Mouse (Mus musculus) intestine, postnatal 0 days (tissue): ENCODE measurements around the gene Tamm41. TPM values are rescaled to one million over a fixed set of nuclear protein-coding genes. Genes with fewer than 3 reads are reported as not detected.

ENCODE experiments used
- ATAC-seq: fragments of 200-750 bp; cut with Nextera tagmentation; 2 replicates; pipeline ENCODE4 v1.8.0; 2017; ENCODE audit warnings: mild to moderate bottlenecking, moderate TSS enrichment, moderate library complexity
- H3K27ac ChIP-seq: fragments of 300-500 bp; sonication (generic); 2 replicates; pipeline ENCODE4 v1.5.1; 2014; ENCODE audit warnings: mild to moderate bottlenecking, low read depth, low read length, moderate library complexity
- H3K27me3 ChIP-seq: fragments of 300-500 bp; sonication (generic); replicated peaks from 2 replicates; pipeline ENCODE4 v1.6.1; 2014; ENCODE audit warnings: low read length, mixed read lengths; ENCODE audit not compliant: control insufficient read depth, insufficient read depth
- H3K36me3 ChIP-seq: fragments of 300-500 bp; sonication (generic); 2 replicates; pipeline ENCODE4 v1.6.1; 2014; ENCODE audit warnings: mild to moderate bottlenecking, moderate library complexity; ENCODE audit not compliant: control insufficient read depth, insufficient read depth
- H3K4me1 ChIP-seq: fragments of 300-500 bp; sonication (generic); replicated peaks from 2 replicates; pipeline ENCODE4 v1.6.1; 2014; ENCODE audit warnings: antibody characterized with exemption, low read length, mixed read lengths; ENCODE audit not compliant: control insufficient read depth, insufficient read depth
- H3K4me2 ChIP-seq: fragments of 300-500 bp; sonication (generic); replicated peaks from 2 replicates; pipeline ENCODE4 v1.6.1; 2014; ENCODE audit warnings: low read depth, mild to moderate bottlenecking, moderate library complexity
- H3K4me3 ChIP-seq: fragments of 300-500 bp; sonication (generic); 2 replicates; pipeline ENCODE4 v1.5.1; 2014; ENCODE audit warnings: low read depth, low read length
- H3K9ac ChIP-seq: fragments of 300-500 bp; sonication (generic); 2 replicates; pipeline ENCODE4 v1.6.1; 2014; ENCODE audit warnings: mild to moderate bottlenecking, low read depth, low read length
- H3K9me3 ChIP-seq: fragments of 300-500 bp; sonication (generic); 2 replicates; pipeline ENCODE4 v1.6.1; 2016; ENCODE audit warnings: mixed run types; ENCODE audit not compliant: control insufficient read depth
- CTCF ChIP-seq: sonication (generic); IDR thresholded peaks from 2 replicates; pipeline ENCODE4 v1.5.1; 2016; ENCODE audit warnings: low read depth, mild to moderate bottlenecking, control low read depth, antibody characterized with exemption, moderate library complexity
- WGBS: fragments of 180-500 bp; shearing (Covaris S2); extraction: QIAGEN DNeasy Blood & Tissue Kit; methylation state at CpG from one replicate; pipeline ENCODE4 v1.1.7; 2014; 5-methylcytosine and 5-hydroxymethylcytosine counted together
- polyA plus RNA-seq: library from polyadenylated mRNA; unstranded; fragments of >200 nt; fragmentation: Nextera tagmentation; extraction: Ambion mirVana; gene quantifications from 2 replicates; pipeline ENCODE4 v1.2.1, GENCODE M21; 2015

The Tamm41 gene
- polyA plus RNA-seq, 1 experiment from 2014 or later = 42.6 TPM

- no peak overlapping the region for H3K4me3 ChIP-seq
- H3K4me1 ChIP-seq = no peaks in the 10 kb centered on the region
- WGBS = 84% methylated on average over 2 of the region's 2 CpGs
- no peak overlapping the region for H3K27ac ChIP-seq
- no peak for ATAC-seq
- no peak overlapping the region for H3K4me2 ChIP-seq
- H3K27me3 ChIP-seq = no peaks in the 10 kb centered on the region
- H3K9ac ChIP-seq = no peak overlapping the region
- TF ChIP-seq CTCF = peak; percentile 65
- H3K36me3 ChIP-seq = peaks cover 36% of the 10 kb centered on the region
- no peaks in the 10 kb centered on the region for H3K9me3 ChIP-seq
Measured at GRCm38 (mm10) chr6:115030098-115030497, 7.6 kb downstream of the Tamm41 start.

- no peaks in the 10 kb centered on the region for H3K4me1 ChIP-seq
- H3K9me3 ChIP-seq = no peaks in the 10 kb centered on the region
- H3K36me3 ChIP-seq = peaks cover 45% of the 10 kb centered on the region
- peak; percentile 71 for TF ChIP-seq CTCF
- 67% methylated on average over 2 of the region's 2 CpGs for WGBS
- no peak overlapping the region for H3K4me3 ChIP-seq
- no peak overlapping the region for H3K9ac ChIP-seq
- ATAC-seq = no peak
- no peak overlapping the region for H3K4me2 ChIP-seq
- H3K27me3 ChIP-seq = no peaks in the 10 kb centered on the region
- no peak overlapping the region for H3K27ac ChIP-seq
Measured at GRCm38 (mm10) chr6:115029248-115029647, 8.4 kb downstream of the Tamm41 start.

- H3K9ac ChIP-seq = no peak overlapping the region
- no peak overlapping the region for H3K27ac ChIP-seq
- H3K4me3 ChIP-seq = no peak overlapping the region
- no peak overlapping the region for H3K4me2 ChIP-seq
- H3K27me3 ChIP-seq = no peaks in the 10 kb centered on the region
- no peaks in the 10 kb centered on the region for H3K4me1 ChIP-seq
- H3K9me3 ChIP-seq = no peaks in the 10 kb centered on the region
- no peak for ATAC-seq
- TF ChIP-seq CTCF = no peak
- 88% methylated on average over 14 of the region's 14 CpGs for WGBS
- peaks cover 54% of the 10 kb centered on the region for H3K36me3 ChIP-seq
Measured at GRCm38 (mm10) chr6:115027485-115027992, 10.1 kb downstream of the Tamm41 start.

GRCm38 (mm10) chr6:115022876-115023275 lies 14.8 kb downstream of the Tamm41 start:
- WGBS = 92% methylated on average over 9 of the region's 9 CpGs
- TF ChIP-seq CTCF = no peak
- Histone ChIP-seq H3K9ac (no peak overlapping the region), H3K4me1 (no peaks in the 10 kb centered on the region), H3K27ac (no peak overlapping the region), H3K9me3 (no peaks in the 10 kb centered on the region), H3K4me3 (no peak overlapping the region), H3K27me3 (no peaks in the 10 kb centered on the region), H3K4me2 (no peak overlapping the region), H3K36me3 (peaks cover 73% of the 10 kb centered on the region)
- ATAC-seq = no peak

GRCm38 (mm10) chr6:115015461-115015860 lies 22.2 kb downstream of the Tamm41 start:
- no peak overlapping the region for H3K9ac ChIP-seq
- no peaks in the 10 kb centered on the region for H3K27me3 ChIP-seq
- H3K4me2 ChIP-seq = no peak overlapping the region
- no peak overlapping the region for H3K4me3 ChIP-seq
- ATAC-seq = no peak
- no peaks in the 10 kb centered on the region for H3K4me1 ChIP-seq
- 90% methylated on average over 13 of the region's 13 CpGs for WGBS
- no peaks in the 10 kb centered on the region for H3K9me3 ChIP-seq
- H3K36me3 ChIP-seq = peaks cover 53% of the 10 kb centered on the region
- H3K27ac ChIP-seq = no peak overlapping the region
- TF ChIP-seq CTCF = no peak

GRCm38 (mm10) chr6:115013574-115013973 lies 24.1 kb downstream of the Tamm41 start:
- Histone ChIP-seq H3K36me3 (peaks cover 52% of the 10 kb centered on the region), H3K9ac (no peak overlapping the region), H3K27me3 (no peaks in the 10 kb centered on the region), H3K4me3 (no peak overlapping the region), H3K27ac (no peak overlapping the region), H3K4me1 (no peaks in the 10 kb centered on the region), H3K4me2 (no peak overlapping the region), H3K9me3 (no peaks in the 10 kb centered on the region)
- peak; percentile 25; the same call in 1 of the 2 replicates for ATAC-seq
- 58% methylated on average over 4 of the region's 4 CpGs for WGBS
- TF ChIP-seq CTCF = no peak

GRCm38 (mm10) chr6:115011792-115012191 lies 25.9 kb downstream of the Tamm41 start:
- no peak for TF ChIP-seq CTCF
- Histone ChIP-seq H3K4me1 (peaks cover 3% of the 10 kb centered on the region; the same call in 1 of the 2 replicates), H3K36me3 (peaks cover 41% of the 10 kb centered on the region), H3K4me2 (no peak overlapping the region), H3K27me3 (no peaks in the 10 kb centered on the region), H3K9ac (no peak overlapping the region), H3K27ac (no peak overlapping the region), H3K4me3 (no peak overlapping the region), H3K9me3 (no peaks in the 10 kb centered on the region)
- 78% methylated on average over 8 of the region's 8 CpGs for WGBS
- ATAC-seq = no peak
